Mouse (Mus musculus) kidney, embryonic 15.5 days (tissue): ENCODE results near the gene Traf3ip3. TPM values are rescaled to one million over a fixed set of nuclear protein-coding genes. Genes with fewer than 3 reads are reported as not detected.

Experiments used
- ATAC-seq: fragments of 200-750 bp; cut with Nextera tagmentation; replicated peaks from 2 replicates; pipeline ENCODE4 v1.8.0; 2017; ENCODE audit warnings: moderate TSS enrichment; ENCODE audit not compliant: low FRiP score
- H3K27ac ChIP-seq: fragments of 300-500 bp; sonication (generic); 2 replicates; pipeline ENCODE4 v1.5.1; 2015; ENCODE audit warnings: mild to moderate bottlenecking, inconsistent platforms
- H3K27me3 ChIP-seq: fragments of 300-500 bp; sonication (generic); 2 replicates; pipeline ENCODE4 v1.6.1; 2015; ENCODE audit warnings: inconsistent platforms
- H3K36me3 ChIP-seq: fragments of 300-500 bp; sonication (generic); 2 replicates; pipeline ENCODE4 v1.6.1; 2015; ENCODE audit warnings: inconsistent platforms
- H3K4me1 ChIP-seq: fragments of 300-500 bp; sonication (generic); 2 replicates; pipeline ENCODE4 v1.6.1; 2015; ENCODE audit warnings: inconsistent platforms
- H3K4me2 ChIP-seq: fragments of 300-500 bp; sonication (generic); 2 replicates; pipeline ENCODE4 v1.6.1; 2015; ENCODE audit warnings: moderate library complexity, mild to moderate bottlenecking, inconsistent platforms
- H3K4me3 ChIP-seq: fragments of 300-500 bp; sonication (generic); replicated peaks from 2 replicates; pipeline ENCODE4 v1.5.1; 2015; ENCODE audit warnings: mild to moderate bottlenecking, inconsistent platforms
- H3K9ac ChIP-seq: fragments of 300-500 bp; sonication (generic); 2 replicates; pipeline ENCODE4 v1.6.1; 2015; ENCODE audit warnings: mild to moderate bottlenecking, inconsistent platforms
- H3K9me3 ChIP-seq: fragments of 300-500 bp; sonication (generic); replicated peaks from 2 replicates; pipeline ENCODE4 v1.6.1; 2016; ENCODE audit warnings: inconsistent platforms
- WGBS: fragments of 180-500 bp; shearing (Covaris S2); methylation state at CpG from one replicate; pipeline ENCODE4 v1.1.7; 2015; ENCODE audit warnings: mixed read lengths; 5-methylcytosine and 5-hydroxymethylcytosine counted together
- polyA plus RNA-seq: library from polyadenylated mRNA; unstranded; fragments of >200 nt; fragmentation: Nextera tagmentation; extraction: Ambion mirVana; gene quantifications from 2 replicates; pipeline ENCODE4 v1.2.1, GENCODE M21; 2015

Traf3ip3 gene
- polyA plus RNA-seq: 3.5 and 4.3 TPM in 2 replicates

DNA sequence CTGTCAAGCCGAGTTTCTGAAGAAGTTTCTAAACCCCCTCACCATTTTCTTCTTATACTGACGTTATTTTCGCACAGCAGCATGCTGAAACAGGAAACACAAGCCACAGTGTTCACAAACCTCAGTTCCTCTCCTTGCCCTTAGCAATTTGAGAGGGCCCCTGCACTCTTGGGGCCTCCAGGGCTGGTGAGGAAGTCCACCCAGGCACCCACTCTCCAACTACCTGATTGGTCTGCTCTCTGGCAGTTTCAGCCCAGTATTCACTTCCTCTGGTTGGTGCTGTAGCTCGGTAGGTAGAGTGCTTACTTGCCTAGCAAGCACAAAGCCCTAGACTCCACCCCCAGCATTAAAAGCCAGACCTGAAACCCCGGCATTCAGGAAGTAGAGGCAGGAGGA, at the start of gene Traf3ip3:
Traf3ip3 (minus strand) TSS at position 321 of the 396 bp plus-strand sequence.
- Histone ChIP-seq H3K4me3 (no peak within 1 kb of the TSS), H3K4me1 (no peaks in the 10 kb centered on the region), H3K36me3 (no peaks in the 10 kb centered on the region), H3K9ac (no peak within 1 kb of the TSS), H3K27ac (no peak within 1 kb of the TSS), H3K9me3 (no peaks in the 10 kb centered on the region), H3K4me2 (no peak within 1 kb of the TSS), H3K27me3 (no peaks in the 10 kb centered on the region)
- ATAC-seq: no peak
- WGBS: 59% methylated on average over 5 of the region's 5 CpGs

DNA sequence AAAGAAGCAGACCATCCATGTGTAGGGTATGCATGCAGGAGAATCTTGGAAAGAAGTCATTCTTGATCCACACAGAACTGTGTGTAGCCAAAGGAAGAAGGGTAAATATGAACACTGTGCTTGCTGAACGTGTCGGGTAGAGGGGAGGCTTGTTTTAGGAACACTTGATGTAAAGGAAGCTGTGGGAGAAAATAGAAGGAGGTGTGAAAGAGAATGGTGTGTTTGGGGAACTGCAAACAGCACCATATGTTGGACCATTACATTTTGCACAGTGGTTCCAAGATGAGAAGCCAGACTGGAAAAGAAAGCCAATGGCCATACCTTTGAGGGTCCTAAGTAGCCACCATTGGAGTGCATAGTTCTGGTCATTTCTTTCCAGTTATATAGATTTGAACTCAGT, 48.5 kb upstream of the Traf3ip3 start:
- no peaks in the 10 kb centered on the region for H3K9me3 ChIP-seq
- H3K4me2 ChIP-seq: no peak overlapping the region
- no peaks in the 10 kb centered on the region for H3K36me3 ChIP-seq
- H3K27ac ChIP-seq: no peak overlapping the region
- peaks cover 11% of the 10 kb centered on the region for H3K4me1 ChIP-seq
- H3K27me3 ChIP-seq: no peaks in the 10 kb centered on the region
- no peak overlapping the region for H3K4me3 ChIP-seq
- no peak for ATAC-seq
- H3K9ac ChIP-seq: no peak overlapping the region
- WGBS: 85% methylated on average over 2 of the region's 2 CpGs

- H3K9ac ChIP-seq: no peak overlapping the region
- H3K27me3 ChIP-seq: no peaks in the 10 kb centered on the region
- no peak overlapping the region for H3K4me2 ChIP-seq
- peaks cover 4% of the 10 kb centered on the region for H3K4me1 ChIP-seq
- no peak overlapping the region for H3K4me3 ChIP-seq
- WGBS: 85% methylated on average over 6 of the region's 6 CpGs
- no peak overlapping the region for H3K27ac ChIP-seq
- no peaks in the 10 kb centered on the region for H3K36me3 ChIP-seq
- ATAC-seq: no peak
- H3K9me3 ChIP-seq: no peaks in the 10 kb centered on the region
These were observed 42.7 kb upstream of the Traf3ip3 start for GRCm38 (mm10) chr1:193244235-193244634.

DNA sequence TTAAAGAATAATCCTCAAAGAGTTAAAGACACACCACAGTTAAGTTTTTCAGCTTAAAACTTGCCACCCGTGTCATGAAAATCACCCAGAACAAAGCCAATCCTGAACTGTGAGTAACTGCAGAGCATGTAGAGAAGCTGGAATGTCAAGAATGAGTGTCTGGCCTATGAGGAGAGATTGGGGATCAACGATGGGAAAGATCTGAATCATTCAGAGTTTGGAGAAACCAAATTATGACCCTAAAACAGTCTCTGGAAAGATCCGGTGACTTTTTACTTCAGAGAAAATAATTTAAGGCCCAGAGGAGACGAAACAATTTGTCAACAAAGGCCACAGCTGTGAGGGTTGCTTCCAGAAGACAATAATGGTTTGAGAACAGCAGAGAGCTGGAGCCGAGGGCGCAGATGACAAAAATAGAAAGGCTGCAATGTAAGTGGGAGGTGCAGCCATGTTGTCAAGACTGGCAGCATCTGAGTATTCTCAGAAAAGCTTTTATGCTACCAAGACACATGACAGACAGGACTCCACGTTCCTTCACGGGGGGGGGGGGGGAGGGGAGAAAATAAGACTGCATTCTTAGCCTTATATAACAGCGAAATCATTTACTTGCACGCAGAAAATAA, 42.2 kb upstream of the Traf3ip3 start:
- H3K27ac ChIP-seq: no peak overlapping the region
- ATAC-seq: no peak
- 57% methylated on average over 10 of the region's 10 CpGs for WGBS

DNA sequence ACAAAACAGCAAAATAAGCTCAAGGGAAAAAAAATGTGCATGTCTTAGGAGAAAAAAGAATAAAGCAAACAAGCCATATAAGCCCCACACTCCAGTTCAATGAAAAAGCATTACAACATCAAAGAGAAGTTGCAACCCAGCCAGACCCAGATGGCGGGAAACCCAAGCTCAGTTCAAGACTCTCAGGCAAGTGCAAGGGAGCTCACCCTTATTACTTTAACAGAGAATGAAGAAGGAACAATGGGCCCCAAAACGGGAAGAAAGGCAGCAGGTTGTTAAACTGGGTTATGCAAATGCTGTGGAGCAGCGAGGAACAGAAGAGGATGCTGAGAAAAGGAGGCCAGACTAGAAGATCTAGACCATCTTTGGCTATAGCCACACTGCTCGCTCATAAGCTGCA, 41.4 kb upstream of the Traf3ip3 start:
- no peak overlapping the region for H3K4me3 ChIP-seq
- 64% methylated on average over 4 of the region's 4 CpGs for WGBS
- H3K9me3 ChIP-seq: no peaks in the 10 kb centered on the region
- ATAC-seq: no peak
- no peak overlapping the region for H3K9ac ChIP-seq
- no peaks in the 10 kb centered on the region for H3K27me3 ChIP-seq
- peaks cover 4% of the 10 kb centered on the region for H3K4me1 ChIP-seq
- H3K27ac ChIP-seq: no peak overlapping the region
- H3K36me3 ChIP-seq: no peaks in the 10 kb centered on the region
- H3K4me2 ChIP-seq: no peak overlapping the region

More for the DNA sequence above, 42.2 kb upstream of the Traf3ip3 start:
- H3K4me2 ChIP-seq: no peak overlapping the region
- no peaks in the 10 kb centered on the region for H3K27me3 ChIP-seq
- H3K4me3 ChIP-seq: no peak overlapping the region
- no peaks in the 10 kb centered on the region for H3K36me3 ChIP-seq
- H3K4me1 ChIP-seq: peaks cover 4% of the 10 kb centered on the region
- no peak overlapping the region for H3K9ac ChIP-seq
- H3K9me3 ChIP-seq: no peaks in the 10 kb centered on the region

DNA sequence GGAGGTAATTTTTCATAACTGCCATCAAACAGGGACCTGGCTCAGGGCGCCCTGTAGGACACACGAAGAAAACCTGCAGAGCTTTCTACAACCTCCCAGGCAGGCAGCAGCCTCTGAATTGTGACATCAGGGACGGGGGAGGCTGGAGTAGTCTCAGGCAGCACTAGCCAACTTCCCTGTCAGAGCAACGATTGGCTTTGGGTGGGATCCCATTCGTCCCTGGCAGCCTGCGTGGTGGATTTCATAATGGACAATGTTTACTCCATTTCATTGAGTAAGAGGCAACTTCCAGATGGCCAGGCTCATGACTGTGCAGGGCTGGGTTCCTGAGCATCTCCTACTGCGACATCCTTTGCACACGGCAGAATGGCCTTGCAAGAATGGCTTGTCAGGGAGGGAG, 40.7 kb upstream of the Traf3ip3 start:
- Histone ChIP-seq H3K9ac (no peak overlapping the region), H3K4me2 (no peak overlapping the region), H3K36me3 (no peaks in the 10 kb centered on the region), H3K27me3 (no peaks in the 10 kb centered on the region), H3K9me3 (no peaks in the 10 kb centered on the region), H3K27ac (no peak overlapping the region), H3K4me3 (no peak overlapping the region), H3K4me1 (peaks cover 4% of the 10 kb centered on the region)
- no peak for ATAC-seq
- WGBS: 78% methylated on average over 8 of the region's 8 CpGs

GRCm38 (mm10) chr1:193241436-193241835, 39.9 kb upstream of the Traf3ip3 start:
- Histone ChIP-seq H3K9ac (no peak overlapping the region), H3K27ac (no peak overlapping the region), H3K27me3 (no peaks in the 10 kb centered on the region), H3K4me2 (no peak overlapping the region), H3K4me1 (peaks cover 4% of the 10 kb centered on the region), H3K9me3 (no peaks in the 10 kb centered on the region), H3K36me3 (no peaks in the 10 kb centered on the region), H3K4me3 (no peak overlapping the region)
- no peak for ATAC-seq
- 86% methylated on average over 4 of the region's 4 CpGs for WGBS

- H3K4me3 ChIP-seq: no peak overlapping the region
- H3K4me1 ChIP-seq: peaks cover 10% of the 10 kb centered on the region
- H3K9me3 ChIP-seq: no peaks in the 10 kb centered on the region
- H3K27me3 ChIP-seq: no peaks in the 10 kb centered on the region
- no peak overlapping the region for H3K27ac ChIP-seq
- WGBS: 57% methylated on average over 4 of the region's 4 CpGs
- ATAC-seq: 0 out of 2 replicates have a peak, but pooled peaks have one; percentile 43
- H3K4me2 ChIP-seq: no peak overlapping the region
- no peaks in the 10 kb centered on the region for H3K36me3 ChIP-seq
- no peak overlapping the region for H3K9ac ChIP-seq
These were observed 36.9 kb upstream of the Traf3ip3 start for GRCm38 (mm10) chr1:193238426-193238825.

GRCm38 (mm10) chr1:193234930-193235329, 33.4 kb upstream of the Traf3ip3 start:
- no peak for ATAC-seq
- WGBS: 65% methylated on average over 7 of the region's 7 CpGs

DNA sequence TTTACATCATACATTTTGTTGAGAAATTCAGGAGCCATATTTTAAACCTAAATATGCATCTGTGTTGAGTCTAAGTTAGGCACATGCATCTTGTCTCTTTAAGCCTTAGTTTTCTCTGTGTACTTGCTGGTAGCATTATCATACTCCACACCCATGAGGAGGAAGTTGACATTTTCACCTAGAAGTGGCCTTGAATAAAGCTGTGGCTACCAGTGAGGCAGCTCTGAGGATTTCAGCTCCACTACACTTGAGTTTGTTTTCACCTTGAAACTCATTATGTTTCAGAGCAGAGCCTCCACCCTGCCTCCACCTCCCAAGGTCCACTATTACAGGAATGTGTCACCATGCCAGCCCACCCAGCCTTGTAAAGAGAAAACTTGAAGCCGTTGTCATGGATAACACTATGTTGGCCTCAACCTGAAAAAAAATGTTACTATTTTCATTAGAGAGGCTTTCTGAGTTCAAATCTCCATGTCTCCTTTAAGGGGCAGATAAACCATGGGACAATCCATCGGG, 32.7 kb upstream of the Traf3ip3 start:
- peaks cover 23% of the 10 kb centered on the region; the same call in 1 of the 2 replicates for H3K4me1 ChIP-seq
- no peak overlapping the region for H3K4me3 ChIP-seq
- no peaks in the 10 kb centered on the region for H3K9me3 ChIP-seq
- H3K9ac ChIP-seq: no peak overlapping the region
- 91% methylated on average over 2 of the region's 2 CpGs for WGBS
- no peaks in the 10 kb centered on the region for H3K27me3 ChIP-seq
- H3K27ac ChIP-seq: peak overlapping the region; percentile 54; the same call in 1 of the 2 replicates
- no peak for ATAC-seq
- H3K36me3 ChIP-seq: no peaks in the 10 kb centered on the region
- no peak overlapping the region for H3K4me2 ChIP-seq

More at GRCm38 (mm10) chr1:193234930-193235329, 33.4 kb upstream of the Traf3ip3 start:
- peaks cover 20% of the 10 kb centered on the region; the same call in 1 of the 2 replicates for H3K4me1 ChIP-seq
- H3K9ac ChIP-seq: no peak overlapping the region
- H3K9me3 ChIP-seq: no peaks in the 10 kb centered on the region
- H3K27ac ChIP-seq: peak overlapping the region; percentile 54
- no peaks in the 10 kb centered on the region for H3K27me3 ChIP-seq
- no peak overlapping the region for H3K4me3 ChIP-seq
- H3K4me2 ChIP-seq: no peak overlapping the region
- H3K36me3 ChIP-seq: no peaks in the 10 kb centered on the region

DNA sequence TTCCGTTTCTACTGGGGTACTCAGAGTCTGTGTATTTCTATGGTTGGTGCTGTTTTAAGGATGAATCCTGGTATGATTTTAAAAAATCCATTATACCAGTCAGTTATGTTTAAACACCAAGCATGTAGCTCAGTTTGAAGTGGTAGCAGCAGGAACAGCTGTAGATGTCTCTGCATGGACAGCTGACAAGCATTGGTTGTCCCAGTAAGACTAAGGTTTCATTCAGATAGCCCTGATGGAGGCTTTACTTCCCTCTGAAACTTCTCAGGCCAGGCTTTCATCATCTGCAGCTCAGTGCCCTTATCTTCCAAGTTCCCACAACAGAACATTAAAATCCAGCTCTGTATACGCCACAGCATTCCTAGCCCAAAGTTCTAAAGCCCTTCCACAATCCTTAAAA, 31.2 kb upstream of the Traf3ip3 start:
- Histone ChIP-seq H3K27ac (no peak overlapping the region), H3K4me3 (no peak overlapping the region), H3K4me1 (peaks cover 23% of the 10 kb centered on the region), H3K9me3 (no peaks in the 10 kb centered on the region), H3K9ac (no peak overlapping the region), H3K36me3 (no peaks in the 10 kb centered on the region), H3K27me3 (no peaks in the 10 kb centered on the region), H3K4me2 (no peak overlapping the region)
- 81% methylated on average over 2 of the region's 2 CpGs for WGBS
- ATAC-seq: no peak

DNA sequence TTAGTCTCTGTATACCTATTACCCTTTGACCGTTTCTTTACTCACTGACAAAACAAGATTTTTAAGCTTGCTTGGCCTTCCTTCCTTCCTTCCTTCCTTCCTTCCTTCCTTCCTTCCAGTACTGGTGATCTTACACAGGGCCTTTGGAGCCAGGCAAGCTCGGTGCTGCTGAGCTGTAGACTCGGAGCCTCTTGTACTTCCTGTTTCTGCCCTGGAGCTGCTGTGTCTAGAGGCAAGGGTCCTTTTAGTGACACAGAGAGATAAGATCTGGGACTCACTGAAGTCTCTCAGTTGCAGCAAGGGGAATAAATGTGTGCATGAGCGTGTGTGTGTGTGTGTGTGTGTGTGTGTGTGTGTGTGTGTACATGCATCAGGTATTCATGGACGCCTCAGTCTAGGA, 29.4 kb upstream of the Traf3ip3 start:
- Histone ChIP-seq H3K36me3 (no peaks in the 10 kb centered on the region), H3K27ac (peak overlapping the region; percentile 73), H3K4me1 (peaks cover 39% of the 10 kb centered on the region), H3K4me2 (no peak overlapping the region), H3K27me3 (no peaks in the 10 kb centered on the region), H3K4me3 (no peak overlapping the region), H3K9me3 (no peaks in the 10 kb centered on the region), H3K9ac (no peak overlapping the region)
- no peak for ATAC-seq
- 41% methylated on average over 5 of the region's 5 CpGs for WGBS

DNA sequence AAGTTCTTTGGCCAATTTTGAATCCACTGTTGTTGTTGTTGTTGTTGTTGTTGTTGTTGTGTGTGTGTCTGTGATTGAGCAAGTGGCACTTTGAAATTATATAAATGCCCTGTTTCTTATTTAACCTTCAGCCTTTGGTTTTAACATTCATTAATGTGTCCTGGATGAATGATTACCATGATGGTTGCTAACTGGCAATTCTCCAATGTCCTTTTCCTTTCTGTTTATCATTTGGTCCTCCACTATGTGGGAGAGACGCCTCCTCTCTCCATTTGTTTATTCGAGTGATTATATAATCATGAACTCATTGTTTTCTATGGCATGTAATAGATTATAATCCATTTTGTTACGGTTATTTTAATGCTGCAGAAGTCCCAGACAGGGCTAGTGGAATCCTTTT, 29.0 kb upstream of the Traf3ip3 start:
- H3K27ac ChIP-seq: peak overlapping the region; percentile 73; the same call in 1 of the 2 replicates
- WGBS: 44% methylated on average over 3 of the region's 3 CpGs
- ATAC-seq: no peak

More for the DNA sequence above, 29.0 kb upstream of the Traf3ip3 start:
- H3K4me2 ChIP-seq: no peak overlapping the region
- H3K4me1 ChIP-seq: peaks cover 40% of the 10 kb centered on the region
- no peaks in the 10 kb centered on the region for H3K27me3 ChIP-seq
- no peak overlapping the region for H3K9ac ChIP-seq
- H3K9me3 ChIP-seq: no peaks in the 10 kb centered on the region
- H3K4me3 ChIP-seq: no peak overlapping the region
- no peaks in the 10 kb centered on the region for H3K36me3 ChIP-seq
